Mouse (Mus musculus): ENCODE measurements at regions not wholly inside any gene's neighbourhood (a gene's known extent, or its start where the extent isn't known, plus 50 kb on each side); places are given as distances from the start of the nearest gene placed in this dataset.
"Not testable (repeated sequence)": the region's sequence is repeated elsewhere in the genome, so short reads cannot be mapped to it uniquely, and the experiment has no call there.

DNA sequence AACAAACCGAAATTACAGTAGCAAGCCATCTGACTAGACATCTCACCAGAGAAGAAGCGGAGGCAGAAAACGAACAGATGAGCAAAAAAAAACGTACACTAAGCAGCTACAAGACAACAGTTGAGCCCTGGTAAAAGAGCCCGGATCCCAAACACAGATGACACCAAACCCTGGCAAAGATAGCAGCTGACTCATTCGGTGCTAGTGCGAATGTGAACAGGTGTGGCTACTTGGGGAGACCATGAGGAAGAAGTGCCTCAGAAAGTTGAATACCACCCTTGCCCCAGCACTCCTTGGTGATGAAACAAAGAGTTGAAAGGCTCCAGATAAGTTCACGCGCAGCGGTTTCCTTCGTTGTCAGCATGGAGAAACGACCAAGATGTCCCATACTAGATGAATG is 139.8 kb upstream of the Spin1 start:
- WGBS = 83% methylated on average over 12 of the region's 12 CpGs
- Histone ChIP-seq H3K4me3 (ENCODE audit: low read depth, low read length) (no peak overlapping the region), H3K36me3 (ENCODE audit: control insufficient read depth, insufficient read depth, low read length) (no peaks in the 10 kb centered on the region), H3K9me3 (ENCODE audit: control insufficient read depth, low read depth, low read length) (no peaks in the 10 kb centered on the region), H3K4me1 (ENCODE audit: control insufficient read depth, insufficient read depth, low read length) (0 out of 2 replicates have a peak, but pooled peaks cover 3% of the 10 kb centered on the region), H3K27me3 (ENCODE audit: control insufficient read depth, insufficient read depth, low read length) (no peaks in the 10 kb centered on the region), H3K9ac (replicated peaks; ENCODE audit: low read depth, low read length) (no peak overlapping the region), H3K4me2 (replicated peaks; ENCODE audit: low read depth, low read length) (no peak overlapping the region), H3K27ac (ENCODE audit: low read length) (no peak overlapping the region)
- no peak for ATAC-seq (ENCODE audit: insufficient number of reproducible peaks, insufficient read depth, low FRiP score, low read depth)

DNA sequence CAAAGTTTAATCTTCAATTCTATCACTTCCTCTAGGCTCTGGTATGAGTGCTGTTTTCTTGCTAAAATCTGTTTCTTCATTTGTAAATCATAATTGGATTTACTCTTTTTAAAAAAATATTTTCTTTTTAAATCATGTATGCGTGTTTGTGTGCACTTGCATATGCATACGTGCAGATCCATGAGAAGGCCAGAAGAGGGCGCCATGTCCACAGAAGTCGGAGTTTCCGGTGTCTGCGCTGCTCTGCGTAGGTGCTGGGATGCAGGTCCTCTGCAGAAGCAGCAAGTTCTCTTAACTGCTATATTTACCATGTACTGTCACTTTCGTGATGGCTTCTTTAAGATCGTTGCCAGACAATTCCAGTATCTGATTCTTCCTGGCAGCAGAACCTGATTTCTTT is 136.6 kb upstream of the Spin1 start:
- Histone ChIP-seq H3K4me3 (ENCODE audit: low read depth, low read length) (no peak overlapping the region), H3K4me1 (ENCODE audit: control insufficient read depth, insufficient read depth, low read length) (no peaks in the 10 kb centered on the region), H3K27me3 (ENCODE audit: control insufficient read depth, insufficient read depth, low read length) (no peaks in the 10 kb centered on the region), H3K9ac (replicated peaks; ENCODE audit: low read depth, low read length) (no peak overlapping the region), H3K36me3 (ENCODE audit: control insufficient read depth, insufficient read depth, low read length) (no peaks in the 10 kb centered on the region), H3K27ac (ENCODE audit: low read length) (no peak overlapping the region), H3K9me3 (ENCODE audit: control insufficient read depth, low read depth, low read length) (no peaks in the 10 kb centered on the region), H3K4me2 (replicated peaks; ENCODE audit: low read depth, low read length) (no peak overlapping the region)
- no peak for ATAC-seq (ENCODE audit: insufficient number of reproducible peaks, insufficient read depth, low FRiP score, low read depth)
- WGBS = 77% methylated on average over 9 of the region's 9 CpGs

- H3K36me3 ChIP-seq (ENCODE audit: control insufficient read depth, insufficient read depth, low read length); ATAC-seq (ENCODE audit: insufficient number of reproducible peaks, insufficient read depth, low FRiP score, low read depth); H3K27ac ChIP-seq (ENCODE audit: low read length); H3K27me3 ChIP-seq (ENCODE audit: control insufficient read depth, insufficient read depth, low read length); H3K9me3 ChIP-seq (ENCODE audit: control insufficient read depth, low read depth, low read length); H3K4me2 ChIP-seq (replicated peaks; ENCODE audit: low read depth, low read length); H3K9ac ChIP-seq (replicated peaks; ENCODE audit: low read depth, low read length); H3K4me3 ChIP-seq (ENCODE audit: low read depth, low read length); H3K4me1 ChIP-seq (ENCODE audit: control insufficient read depth, insufficient read depth, low read length): not testable (repeated sequence)
- 56% methylated on average over 7 of the region's 7 CpGs for WGBS
These were observed 135.6 kb upstream of the Spin1 start for GRCm38 (mm10) chr13:50965041-50965440.

GRCm38 (mm10) chr13:50965678-50966077 is 135.0 kb upstream of the Spin1 start:
- Histone ChIP-seq H3K36me3 (ENCODE audit: control insufficient read depth, insufficient read depth, low read length) (no peaks in the 10 kb centered on the region), H3K4me1 (ENCODE audit: control insufficient read depth, insufficient read depth, low read length) (no peaks in the 10 kb centered on the region), H3K9me3 (ENCODE audit: control insufficient read depth, low read depth, low read length) (no peaks in the 10 kb centered on the region), H3K4me3 (ENCODE audit: low read depth, low read length) (no peak overlapping the region), H3K9ac (replicated peaks; ENCODE audit: low read depth, low read length) (no peak overlapping the region), H3K27ac (ENCODE audit: low read length) (no peak overlapping the region), H3K4me2 (replicated peaks; ENCODE audit: low read depth, low read length) (no peak overlapping the region), H3K27me3 (ENCODE audit: control insufficient read depth, insufficient read depth, low read length) (no peaks in the 10 kb centered on the region)
- 62% methylated on average over 4 of the region's 4 CpGs for WGBS
- ATAC-seq (ENCODE audit: insufficient number of reproducible peaks, insufficient read depth, low FRiP score, low read depth) = no peak

DNA sequence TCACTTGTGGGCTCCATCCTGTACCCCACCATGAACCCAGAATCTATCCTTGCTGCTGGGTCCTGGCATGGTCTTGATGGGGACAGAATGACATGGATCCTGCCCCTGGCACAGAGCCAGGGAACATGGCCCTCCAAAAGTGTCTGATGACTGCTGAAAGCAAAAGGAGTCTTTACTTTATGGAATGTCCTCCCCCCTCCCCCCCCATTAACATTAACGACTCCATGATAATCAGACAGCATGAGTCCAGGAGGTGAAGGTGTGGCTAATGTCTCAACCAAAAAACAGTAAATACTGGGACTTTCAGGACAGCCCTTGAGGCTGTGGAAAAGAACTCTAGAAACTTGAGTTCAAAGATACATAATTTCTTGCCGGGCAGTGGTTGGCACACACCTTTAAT is 133.9 kb upstream of the Spin1 start:
- H3K27me3 ChIP-seq (ENCODE audit: control insufficient read depth, insufficient read depth, low read length) = no peaks in the 10 kb centered on the region

GRCm38 (mm10) chr13:50973379-50973778 is 127.3 kb upstream of the Spin1 start:
- 58% methylated on average over 8 of the region's 8 CpGs for WGBS
- Histone ChIP-seq H3K36me3 (ENCODE audit: control insufficient read depth, insufficient read depth, low read length) (no peaks in the 10 kb centered on the region), H3K4me1 (ENCODE audit: control insufficient read depth, insufficient read depth, low read length) (peaks cover 4% of the 10 kb centered on the region; the same call in 1 of the 2 replicates), H3K27me3 (ENCODE audit: control insufficient read depth, insufficient read depth, low read length) (no peaks in the 10 kb centered on the region), H3K4me2 (replicated peaks; ENCODE audit: low read depth, low read length) (no peak overlapping the region), H3K9ac (replicated peaks; ENCODE audit: low read depth, low read length) (no peak overlapping the region), H3K9me3 (ENCODE audit: control insufficient read depth, low read depth, low read length) (no peaks in the 10 kb centered on the region), H3K4me3 (ENCODE audit: low read depth, low read length) (no peak overlapping the region), H3K27ac (ENCODE audit: low read length) (no peak overlapping the region)
- no peak for ATAC-seq (ENCODE audit: insufficient number of reproducible peaks, insufficient read depth, low FRiP score, low read depth)

More for the DNA sequence above, 133.9 kb upstream of the Spin1 start:
- H3K27ac ChIP-seq (ENCODE audit: low read length) = no peak overlapping the region
- no peak overlapping the region for H3K4me3 ChIP-seq (ENCODE audit: low read depth, low read length)
- H3K36me3 ChIP-seq (ENCODE audit: control insufficient read depth, insufficient read depth, low read length) = no peaks in the 10 kb centered on the region
- no peaks in the 10 kb centered on the region for H3K4me1 ChIP-seq (ENCODE audit: control insufficient read depth, insufficient read depth, low read length)
- no peak overlapping the region for H3K9ac ChIP-seq (replicated peaks; ENCODE audit: low read depth, low read length)
- 88% methylated on average over 2 of the region's 2 CpGs for WGBS
- no peak overlapping the region for H3K4me2 ChIP-seq (replicated peaks; ENCODE audit: low read depth, low read length)
- no peaks in the 10 kb centered on the region for H3K9me3 ChIP-seq (ENCODE audit: control insufficient read depth, low read depth, low read length)
- no peak for ATAC-seq (ENCODE audit: insufficient number of reproducible peaks, insufficient read depth, low FRiP score, low read depth)

DNA sequence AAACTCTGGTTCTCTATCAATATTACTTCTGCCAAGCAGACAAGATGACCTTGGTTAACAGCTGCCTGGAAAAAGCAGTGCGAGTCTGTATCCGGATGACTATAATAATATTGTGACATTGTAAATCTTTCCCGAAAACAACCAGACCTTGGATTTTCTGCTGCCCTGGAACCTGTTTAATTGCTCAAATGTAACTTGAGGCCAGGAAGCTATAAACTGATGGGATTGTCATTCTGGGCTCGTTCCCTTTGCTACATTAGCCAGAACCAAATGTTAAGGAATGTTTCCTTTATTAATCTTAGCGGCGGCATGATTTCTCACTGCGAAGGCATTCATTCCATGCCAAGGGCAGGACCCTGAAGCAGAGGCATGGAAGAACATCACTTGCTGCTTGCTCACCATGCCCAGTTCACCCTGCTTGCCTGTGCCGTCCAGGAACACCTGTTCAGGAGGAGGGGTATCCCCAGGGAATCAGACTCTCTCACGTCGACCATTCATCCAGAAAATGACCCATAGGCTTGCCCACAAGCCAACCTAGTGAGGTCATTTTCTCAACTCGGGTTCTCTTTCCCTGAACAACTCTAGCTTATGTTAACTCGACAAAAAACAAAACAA is 125.3 kb upstream of the Spin1 start:
- H3K9me3 ChIP-seq (ENCODE audit: control insufficient read depth, low read depth, low read length) = no peaks in the 10 kb centered on the region
- no peak for ATAC-seq (ENCODE audit: insufficient number of reproducible peaks, insufficient read depth, low FRiP score, low read depth)
- H3K36me3 ChIP-seq (ENCODE audit: control insufficient read depth, insufficient read depth, low read length) = no peaks in the 10 kb centered on the region
- H3K4me2 ChIP-seq (replicated peaks; ENCODE audit: low read depth, low read length) = no peak overlapping the region
- H3K27ac ChIP-seq (ENCODE audit: low read length) = no peak overlapping the region
- no peaks in the 10 kb centered on the region for H3K27me3 ChIP-seq (ENCODE audit: control insufficient read depth, insufficient read depth, low read length)
- peaks cover 4% of the 10 kb centered on the region; the same call in 1 of the 2 replicates for H3K4me1 ChIP-seq (ENCODE audit: control insufficient read depth, insufficient read depth, low read length)
- H3K9ac ChIP-seq (replicated peaks; ENCODE audit: low read depth, low read length) = no peak overlapping the region
- 39% methylated on average over 12 of the region's 12 CpGs for WGBS
- no peak overlapping the region for H3K4me3 ChIP-seq (ENCODE audit: low read depth, low read length)

DNA sequence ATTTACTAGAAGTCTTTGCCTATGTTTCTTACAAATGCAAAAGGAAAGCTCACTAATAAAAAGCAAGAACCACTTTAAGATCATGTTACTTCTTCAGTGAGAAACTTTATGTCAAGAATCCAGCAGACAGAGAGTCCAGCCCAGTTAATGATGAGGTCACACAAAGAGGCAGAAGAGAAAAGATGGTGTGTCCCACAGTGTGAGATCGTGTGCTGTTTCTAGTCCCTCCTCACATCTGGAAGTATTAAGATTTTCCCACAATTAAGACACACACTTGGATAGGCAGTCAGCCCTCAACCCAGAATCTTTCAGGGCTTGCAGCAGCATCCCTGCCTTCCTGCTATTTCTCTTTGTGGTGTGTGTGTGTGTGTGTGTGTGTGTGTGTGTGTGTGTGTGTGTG is 118.7 kb upstream of the Spin1 start:
- WGBS = 42% methylated on average over 1 of the region's 1 CpGs
- Histone ChIP-seq H3K4me3 (ENCODE audit: low read depth, low read length) (no peak overlapping the region), H3K4me2 (replicated peaks; ENCODE audit: low read depth, low read length) (no peak overlapping the region)

GRCm38 (mm10) chr13:50982990-50983389 is 117.7 kb upstream of the Spin1 start:
- H3K27ac ChIP-seq (ENCODE audit: low read length) = no peak overlapping the region
- no peak for ATAC-seq (ENCODE audit: insufficient number of reproducible peaks, insufficient read depth, low FRiP score, low read depth)

More for the DNA sequence above, 118.7 kb upstream of the Spin1 start:
- ATAC-seq (ENCODE audit: insufficient number of reproducible peaks, insufficient read depth, low FRiP score, low read depth) = no peak
- Histone ChIP-seq H3K27ac (ENCODE audit: low read length) (no peak overlapping the region), H3K36me3 (ENCODE audit: control insufficient read depth, insufficient read depth, low read length) (no peaks in the 10 kb centered on the region), H3K9ac (replicated peaks; ENCODE audit: low read depth, low read length) (no peak overlapping the region), H3K27me3 (ENCODE audit: control insufficient read depth, insufficient read depth, low read length) (no peaks in the 10 kb centered on the region), H3K4me1 (ENCODE audit: control insufficient read depth, insufficient read depth, low read length) (no peaks in the 10 kb centered on the region), H3K9me3 (ENCODE audit: control insufficient read depth, low read depth, low read length) (no peaks in the 10 kb centered on the region)

More at GRCm38 (mm10) chr13:50982990-50983389, 117.7 kb upstream of the Spin1 start:
- H3K4me1 ChIP-seq (ENCODE audit: control insufficient read depth, insufficient read depth, low read length) = no peaks in the 10 kb centered on the region
- no peaks in the 10 kb centered on the region for H3K9me3 ChIP-seq (ENCODE audit: control insufficient read depth, low read depth, low read length)
- WGBS = 25% methylated on average over 10 of the region's 10 CpGs
- no peak overlapping the region for H3K4me3 ChIP-seq (ENCODE audit: low read depth, low read length)
- no peak overlapping the region for H3K9ac ChIP-seq (replicated peaks; ENCODE audit: low read depth, low read length)
- H3K27me3 ChIP-seq (ENCODE audit: control insufficient read depth, insufficient read depth, low read length) = no peaks in the 10 kb centered on the region
- H3K36me3 ChIP-seq (ENCODE audit: control insufficient read depth, insufficient read depth, low read length) = no peaks in the 10 kb centered on the region
- no peak overlapping the region for H3K4me2 ChIP-seq (replicated peaks; ENCODE audit: low read depth, low read length)
